Mouse (Mus musculus) cerebellum, adult 2 months (tissue): ENCODE results near the gene Trrap.

ENCODE experiments used
- CTCF ChIP-seq: fragments of 200-500 bp; IDR thresholded peaks from 2 replicates; pipeline ENCODE4 v1.5.1; 2011; ENCODE audit warnings: low read depth, mild to moderate bottlenecking, control low read depth, low read length, moderate library complexity, borderline replicate concordance; ENCODE audit not compliant: insufficient read depth
- POLR2A ChIP-seq: fragments of 200-500 bp; IDR thresholded peaks from 2 replicates; pipeline ENCODE4 v1.6.1; 2011; ENCODE audit warnings: low read length, control low read depth, borderline replicate concordance; ENCODE audit not compliant: insufficient read depth

DNA sequence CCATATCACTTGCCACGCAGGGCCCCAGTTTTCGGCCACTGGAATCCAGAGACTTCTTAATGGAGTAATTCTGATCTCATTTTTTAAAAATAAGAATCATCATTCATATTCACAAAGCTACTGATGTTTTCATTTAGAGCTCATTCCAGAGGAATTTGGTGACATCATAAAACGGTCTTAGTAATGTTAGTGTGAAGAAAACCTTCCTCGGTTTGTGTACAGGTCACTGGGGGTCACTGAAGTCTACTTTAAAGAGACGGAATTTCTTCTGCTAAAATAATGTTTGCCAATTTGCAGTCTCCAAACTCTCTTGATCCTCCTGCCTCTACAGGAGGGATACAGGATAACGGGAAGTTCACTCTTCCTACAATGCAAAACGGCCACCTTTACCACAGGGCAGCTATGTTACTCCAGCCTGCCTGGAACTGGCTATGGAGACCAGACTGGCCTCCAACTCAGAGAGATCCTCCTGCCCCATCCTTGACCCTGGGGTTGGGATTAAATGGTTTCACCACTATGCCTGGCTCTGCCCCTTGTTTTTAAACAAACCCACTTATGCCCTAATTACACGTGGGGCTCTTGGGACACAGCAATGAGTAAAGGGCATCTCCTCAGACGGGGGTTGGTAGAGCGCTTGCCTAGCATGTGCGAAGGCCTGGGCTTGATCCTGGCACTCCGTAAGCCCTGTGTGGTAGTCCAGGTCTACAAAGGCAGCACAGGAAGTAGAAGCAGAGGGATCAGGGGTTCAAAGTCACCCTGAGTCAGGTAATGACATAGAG lies 137.0 kb downstream of the Trrap start:
- TF ChIP-seq CTCF = no peak
- TF ChIP-seq POLR2A = no peak
